Mouse (Mus musculus) mesoderm, embryonic 11.5 days (tissue): ENCODE measurements around the gene Ptges2.
A peak's percentile ranks its signal among the peaks of the same experiment; 100 is the strongest.

Experiments
- DNase-seq: peaks from one replicate; pipeline ENCODE4 v3.0.0-alpha.2; 2012; ENCODE audit warnings: low read depth, low spot score

Gene Ptges2

GRCm38 (mm10) chr2:32374191-32374590, 21.5 kb upstream of the Ptges2 start:
- no peak for DNase-seq

- no peak for DNase-seq
These were observed 20.3 kb upstream of the Ptges2 start for GRCm38 (mm10) chr2:32375317-32375940.

- no peak for DNase-seq
These were observed 18.7 kb upstream of the Ptges2 start for GRCm38 (mm10) chr2:32376963-32377362.

GRCm38 (mm10) chr2:32380001-32380500, 15.6 kb upstream of the Ptges2 start:
- DNase-seq: no peak

GRCm38 (mm10) chr2:32381141-32381774, 14.4 kb upstream of the Ptges2 start:
- DNase-seq: peak; percentile 22

DNA sequence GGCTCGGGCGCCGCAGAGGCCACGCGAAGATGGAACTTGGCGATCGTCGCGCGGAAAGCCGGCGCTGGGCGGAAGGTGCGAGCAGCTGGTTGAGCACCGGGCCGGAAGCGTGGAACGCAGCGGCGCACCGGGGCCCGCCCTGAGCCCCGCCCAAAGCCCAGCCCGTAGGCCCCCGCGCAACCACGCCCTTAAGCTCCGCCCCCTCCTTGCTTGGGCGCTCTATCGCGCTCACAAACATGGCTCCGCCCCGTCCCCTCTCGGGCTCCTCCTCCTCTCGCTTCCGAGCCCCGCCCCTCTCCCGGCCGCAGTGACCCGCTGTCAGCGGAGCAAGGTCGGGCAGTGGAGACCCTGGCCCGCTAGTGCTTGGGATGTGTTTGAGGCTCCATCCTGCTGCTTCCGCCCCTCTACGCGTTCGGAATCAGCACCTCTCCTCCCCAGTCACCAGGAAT, 13.9 kb upstream of the Ptges2 start, which contains the start of gene 1110008P14Rik:
1110008P14Rik (minus strand) TSS at position 164 of the 449 bp plus-strand sequence.
- DNase-seq: peak; percentile 95

GRCm38 (mm10) chr2:32382689-32383088, 13.0 kb upstream of the Ptges2 start:
- DNase-seq: no peak

GRCm38 (mm10) chr2:32387706-32388490, 7.8 kb upstream of the Ptges2 start, which contains the start of gene Lcn2:
Gene Lcn2, minus strand, starts transcription at chr2:32388252.
- no peak for DNase-seq

GRCm38 (mm10) chr2:32389157-32389556, 6.5 kb upstream of the Ptges2 start:
- DNase-seq: no peak

DNA sequence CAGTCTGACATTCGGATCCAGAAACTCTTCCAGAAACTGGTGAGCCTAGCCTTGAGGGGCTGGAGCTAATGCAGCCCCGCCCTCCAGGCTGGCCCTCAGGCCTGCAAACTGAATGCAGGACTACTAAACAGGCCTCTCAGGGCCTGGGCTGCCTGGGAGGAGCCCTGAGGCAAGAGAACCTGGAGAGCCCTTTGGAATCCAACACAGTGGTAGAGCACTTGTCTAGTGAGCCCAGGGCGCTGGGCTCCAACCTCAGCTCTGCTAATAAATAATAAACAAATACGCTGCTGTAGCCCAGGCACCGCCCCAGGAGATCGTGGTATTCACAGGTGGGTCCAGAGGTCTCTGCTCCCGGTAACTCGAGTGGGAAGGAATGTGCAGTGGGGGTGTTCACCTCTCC, 4.8 kb upstream of the Ptges2 start:
- no peak for DNase-seq

- DNase-seq: no peak
These were observed 3.6 kb upstream of the Ptges2 start for GRCm38 (mm10) chr2:32392063-32392462.

- no peak for DNase-seq
These were observed 723 bp upstream of the Ptges2 start for GRCm38 (mm10) chr2:32394973-32395372.

- DNase-seq: peak; percentile 93
These were observed 388 bp downstream of the Ptges2 start for GRCm38 (mm10) chr2:32395946-32396621.

DNA sequence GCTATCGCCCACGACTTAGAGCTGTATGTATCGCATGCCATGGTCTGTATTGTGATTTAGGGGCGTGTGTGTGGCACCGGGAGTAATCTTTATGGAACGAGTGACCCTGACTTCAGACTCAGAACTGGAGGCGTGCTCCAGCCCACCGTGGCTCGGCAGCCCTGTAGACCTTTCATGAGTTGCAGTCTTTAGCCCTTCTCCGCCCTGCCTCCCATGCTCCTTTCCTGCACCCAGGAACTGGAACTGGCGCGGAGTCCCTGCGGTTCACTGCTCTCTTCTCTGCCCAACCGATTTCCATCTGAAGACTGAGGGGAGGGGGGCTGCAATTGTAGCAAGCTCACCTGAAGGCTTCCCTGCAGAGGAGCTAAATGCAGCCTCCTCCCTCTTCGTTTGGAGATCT, 999 bp downstream of the Ptges2 start:
- no peak for DNase-seq

DNA sequence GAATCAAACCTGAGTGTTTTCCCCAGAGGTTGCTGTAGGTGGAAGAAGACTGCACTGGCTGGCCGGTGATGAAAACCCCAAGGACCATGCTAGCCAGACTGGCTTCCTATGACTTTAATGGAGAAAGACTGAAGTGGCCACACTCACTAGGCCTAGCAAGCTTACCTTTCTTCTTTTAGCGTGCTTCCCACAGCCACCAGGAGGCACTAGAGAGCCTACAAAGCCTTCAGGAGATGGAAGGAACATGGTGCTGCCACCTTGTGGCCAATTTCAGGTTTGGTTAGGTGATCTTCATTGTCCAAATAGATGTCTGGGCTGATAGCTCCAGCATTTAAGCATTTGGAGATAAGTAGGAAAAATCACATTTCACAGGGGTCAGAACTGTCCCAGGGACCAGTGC, 9.0 kb downstream of the Ptges2 start:
- DNase-seq: peak; percentile 98

GRCm38 (mm10) chr2:32407144-32407824, 11.6 kb downstream of the Ptges2 start:
- DNase-seq: no peak

GRCm38 (mm10) chr2:32408429-32409424, 13.0 kb downstream of the Ptges2 start:
- DNase-seq: peak; percentile 53

DNA sequence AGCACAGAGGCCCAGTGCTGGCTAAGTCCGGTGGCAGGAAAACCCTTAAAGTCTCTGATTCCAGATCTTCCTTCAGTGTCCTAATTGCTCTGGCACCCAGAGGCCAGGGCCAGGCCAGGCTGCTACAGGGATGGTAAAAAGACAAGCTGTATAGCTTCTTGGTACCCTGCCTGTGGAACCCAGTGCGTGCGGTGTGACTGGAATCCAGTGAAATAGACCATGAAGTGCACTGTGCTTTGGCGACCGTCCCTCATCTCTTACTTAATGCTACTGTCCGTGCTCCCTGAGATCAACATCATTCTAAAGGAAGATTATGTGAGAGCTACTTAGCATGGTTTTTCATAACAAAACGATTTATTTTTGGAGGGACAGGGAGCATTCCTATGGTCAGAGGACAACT, 15.7 kb downstream of the Ptges2 start:
- no peak for DNase-seq

DNA sequence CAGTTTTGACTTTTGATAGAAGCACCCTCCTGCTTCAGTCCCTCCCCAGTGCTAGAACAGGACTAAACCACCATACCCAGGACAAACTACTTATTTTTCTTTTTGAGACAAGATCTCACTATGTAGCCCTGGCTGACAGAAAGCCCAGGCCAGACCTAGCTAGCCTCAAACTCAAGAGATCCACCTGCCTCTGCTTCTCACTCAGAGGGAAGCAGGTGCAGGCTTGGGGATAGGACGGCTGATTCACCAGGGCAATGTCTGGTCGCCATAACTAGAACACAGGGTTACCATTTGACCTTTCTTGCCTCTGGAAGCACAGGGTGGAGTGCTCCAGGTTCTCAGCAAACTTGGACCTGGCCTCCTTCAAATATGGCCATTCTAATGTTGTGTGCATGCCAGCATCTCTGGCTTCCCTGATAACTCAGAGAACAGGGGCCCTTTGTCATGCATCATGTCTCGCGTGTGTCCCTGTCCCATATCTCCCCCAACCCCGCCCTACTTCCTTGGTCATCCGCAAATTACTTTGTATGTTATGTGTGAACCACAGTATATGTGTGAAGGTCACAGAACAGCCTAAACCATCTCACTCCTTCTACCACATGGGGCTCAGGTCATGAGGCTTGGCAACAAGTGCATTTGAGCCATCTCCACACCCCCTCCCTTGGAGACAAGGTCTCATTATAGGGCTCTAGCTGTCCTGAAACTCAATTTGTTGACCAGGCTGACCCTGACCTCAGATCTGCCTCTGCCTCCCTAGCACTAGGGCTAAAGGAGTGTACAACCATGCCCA, 17.2 kb downstream of the Ptges2 start:
- no peak for DNase-seq
